Mouse (Mus musculus) liver, embryonic 16.5 days (tissue): ENCODE measurements around the gene Serpina3g. TPM values are rescaled to one million over a fixed set of nuclear protein-coding genes. Genes with fewer than 3 reads are reported as not detected.

Experiments
- ATAC-seq: fragments of 200-750 bp; cut with Nextera tagmentation; 2 replicates; pipeline ENCODE4 v1.8.0; 2017; ENCODE audit warnings: low read depth, mild to moderate bottlenecking, moderate number of reproducible peaks, moderate library complexity
- H3K27ac ChIP-seq: fragments of 300-500 bp; sonication (generic); 2 replicates; pipeline ENCODE4 v1.5.1; 2014; ENCODE audit warnings: mild to moderate bottlenecking, low read length
- H3K27me3 ChIP-seq: fragments of 300-500 bp; sonication (generic); 2 replicates; pipeline ENCODE4 v1.6.1; 2014; ENCODE audit warnings: low read depth, low read length, mixed read lengths; ENCODE audit not compliant: control insufficient read depth, insufficient read depth
- H3K36me3 ChIP-seq: fragments of 300-500 bp; sonication (generic); 2 replicates; pipeline ENCODE4 v1.6.1; 2014; ENCODE audit warnings: mild to moderate bottlenecking; ENCODE audit not compliant: control insufficient read depth, insufficient read depth
- H3K4me1 ChIP-seq: fragments of 300-500 bp; sonication (generic); 2 replicates; pipeline ENCODE4 v1.6.1; 2014; ENCODE audit warnings: low read depth, low read length, mixed read lengths; ENCODE audit not compliant: control insufficient read depth
- H3K4me2 ChIP-seq: fragments of 300-500 bp; sonication (generic); 2 replicates; pipeline ENCODE4 v1.6.1; 2014; ENCODE audit warnings: low read depth, low read length, mixed read lengths
- H3K4me3 ChIP-seq: fragments of 300-500 bp; sonication (generic); 2 replicates; pipeline ENCODE4 v1.5.1; 2014; ENCODE audit warnings: low read depth, mild to moderate bottlenecking, low read length
- H3K9ac ChIP-seq: fragments of 300-500 bp; sonication (generic); 2 replicates; pipeline ENCODE4 v1.6.1; 2014; ENCODE audit warnings: low read depth, low read length
- H3K9me3 ChIP-seq: fragments of 300-500 bp; sonication (generic); replicated peaks from 2 replicates; pipeline ENCODE4 v1.6.1; 2016; ENCODE audit warnings: low read length; ENCODE audit not compliant: control insufficient read depth
- WGBS: fragments of 180-500 bp; shearing (Covaris S2); extraction: QIAGEN DNeasy Blood & Tissue Kit; methylation state at CpG from one replicate; pipeline ENCODE4 v1.1.7; 2014; ENCODE audit not compliant: insufficient replicate concordance; 5-methylcytosine and 5-hydroxymethylcytosine counted together
- polyA plus RNA-seq: library from polyadenylated mRNA; unstranded; fragments of >200 nt; fragmentation: Nextera tagmentation; extraction: Ambion mirVana; gene quantifications from 2 replicates; pipeline ENCODE4 v1.2.1, GENCODE M21; 2015

The Serpina3g gene
- polyA plus RNA-seq, 1 experiment from 2014 or later: 2.7 TPM

GRCm38 (mm10) chr12:104261041-104261440 is 25.0 kb downstream of the Serpina3g start:
- no peak overlapping the region for H3K4me3 ChIP-seq
- ATAC-seq: no peak
- H3K27ac ChIP-seq: no peak overlapping the region
- no peaks in the 10 kb centered on the region for H3K9me3 ChIP-seq
- H3K9ac ChIP-seq: no peak overlapping the region
- H3K4me1 ChIP-seq: no peaks in the 10 kb centered on the region
- no peaks in the 10 kb centered on the region for H3K36me3 ChIP-seq
- no peaks in the 10 kb centered on the region for H3K27me3 ChIP-seq
- WGBS: 31% methylated on average over 3 of the region's 3 CpGs
- no peak overlapping the region for H3K4me2 ChIP-seq

GRCm38 (mm10) chr12:104262863-104263262 is 26.8 kb downstream of the Serpina3g start, which contains the start of gene Serpina3i:
Gene Serpina3i (plus strand): TSS chr12:104263122.
- H3K4me3 ChIP-seq: no peak within 1 kb of the TSS
- H3K36me3 ChIP-seq: no peaks in the 10 kb centered on the region
- H3K9me3 ChIP-seq: no peaks in the 10 kb centered on the region
- H3K27me3 ChIP-seq: no peaks in the 10 kb centered on the region
- H3K9ac ChIP-seq: no peak within 1 kb of the TSS
- no peak within 1 kb of the TSS for H3K4me2 ChIP-seq
- H3K27ac ChIP-seq: no peak within 1 kb of the TSS
- ATAC-seq: 0 out of 2 replicates have a peak, but pooled peaks have one; percentile 9
- H3K4me1 ChIP-seq: no peaks in the 10 kb centered on the region

GRCm38 (mm10) chr12:104266374-104266773 is 30.3 kb downstream of the Serpina3g start:
- Histone ChIP-seq H3K4me2 (no peak overlapping the region), H3K27ac (no peak overlapping the region), H3K9me3 (no peaks in the 10 kb centered on the region), H3K27me3 (no peaks in the 10 kb centered on the region), H3K9ac (no peak overlapping the region), H3K4me1 (no peaks in the 10 kb centered on the region), H3K4me3 (no peak overlapping the region), H3K36me3 (no peaks in the 10 kb centered on the region)
- WGBS: 33% methylated on average over 3 of the region's 3 CpGs
- no peak for ATAC-seq

- ATAC-seq: no peak
- no peak overlapping the region for H3K27ac ChIP-seq
- no peaks in the 10 kb centered on the region for H3K9me3 ChIP-seq
- WGBS: 66% methylated on average over 18 of the region's 18 CpGs
- no peak overlapping the region for H3K4me3 ChIP-seq
- H3K36me3 ChIP-seq: no peaks in the 10 kb centered on the region
- no peaks in the 10 kb centered on the region for H3K4me1 ChIP-seq
- no peak overlapping the region for H3K4me2 ChIP-seq
- H3K9ac ChIP-seq: no peak overlapping the region
- no peaks in the 10 kb centered on the region for H3K27me3 ChIP-seq
These were observed 42.4 kb downstream of the Serpina3g start for GRCm38 (mm10) chr12:104278216-104279055.

- H3K4me1 ChIP-seq: no peaks in the 10 kb centered on the region
- H3K27ac ChIP-seq: no peak overlapping the region
- no peak overlapping the region for H3K4me2 ChIP-seq
- no peaks in the 10 kb centered on the region for H3K27me3 ChIP-seq
- H3K9me3 ChIP-seq: no peaks in the 10 kb centered on the region
- WGBS: 33% methylated on average over 3 of the region's 3 CpGs
- no peak for ATAC-seq
- no peak overlapping the region for H3K9ac ChIP-seq
- no peak overlapping the region for H3K4me3 ChIP-seq
- no peaks in the 10 kb centered on the region for H3K36me3 ChIP-seq
These were observed 43.0 kb downstream of the Serpina3g start for GRCm38 (mm10) chr12:104279056-104279435.

- Histone ChIP-seq H3K9ac (no peak overlapping the region), H3K9me3 (no peaks in the 10 kb centered on the region), H3K4me3 (no peak overlapping the region), H3K36me3 (no peaks in the 10 kb centered on the region), H3K4me2 (no peak overlapping the region), H3K27me3 (no peaks in the 10 kb centered on the region), H3K27ac (no peak overlapping the region), H3K4me1 (no peaks in the 10 kb centered on the region)
- no peak for ATAC-seq
- 71% methylated on average over 11 of the region's 11 CpGs for whole genome bisulfite sequencing
These were observed 47.3 kb downstream of the Serpina3g start for GRCm38 (mm10) chr12:104283380-104283779.

- Histone ChIP-seq H3K4me1 (no peaks in the 10 kb centered on the region), H3K4me2 (no peak overlapping the region), H3K9me3 (no peaks in the 10 kb centered on the region), H3K27ac (no peak overlapping the region), H3K4me3 (no peak overlapping the region), H3K9ac (no peak overlapping the region), H3K27me3 (no peaks in the 10 kb centered on the region), H3K36me3 (no peaks in the 10 kb centered on the region)
- peak; percentile 59; the same call in 1 of the 2 replicates for ATAC-seq
These were observed 52.3 kb downstream of the Serpina3g start for GRCm38 (mm10) chr12:104288336-104288735.

GRCm38 (mm10) chr12:104289872-104290271 is 53.8 kb downstream of the Serpina3g start:
- WGBS: 25% methylated on average over 3 of the region's 4 CpGs
- Histone ChIP-seq H3K27ac (no peak overlapping the region), H3K9ac (no peak overlapping the region), H3K27me3 (no peaks in the 10 kb centered on the region), H3K4me1 (no peaks in the 10 kb centered on the region), H3K4me3 (no peak overlapping the region), H3K9me3 (no peaks in the 10 kb centered on the region), H3K36me3 (no peaks in the 10 kb centered on the region), H3K4me2 (no peak overlapping the region)
- ATAC-seq: no peak
